Mouse (Mus musculus) CH12.LX (cell line): ENCODE results near the gene Wfdc16. TPM values are rescaled to one million over a fixed set of nuclear protein-coding genes. Genes with fewer than 3 reads are reported as not detected.
"Not testable (repeated sequence)": the region's sequence is repeated elsewhere in the genome, so short reads cannot be mapped to it uniquely, and the experiment has no call there.

ENCODE experiments used
- DNase-seq: peaks from one replicate; pipeline ENCODE4 v3.0.0-alpha.2; 2013; ENCODE audit errors: extremely low read depth
- H3K27ac ChIP-seq: 2 replicates; pipeline ENCODE4 v1.5.1; 2012; ENCODE audit warnings: low read depth, mild to moderate bottlenecking, control low read depth, moderate library complexity; ENCODE audit not compliant: insufficient read depth
- H3K27me3 ChIP-seq: replicated peaks from 2 replicates; pipeline ENCODE3; 2012; ENCODE audit warnings: inconsistent platforms
- H3K36me3 ChIP-seq, 2 experiments: replicated peaks in 1 of 2; 2 replicates each; pipeline versions ENCODE3 to v1.6.1; 2012; ENCODE audit warnings: inconsistent platforms in 1 of 2, low read length in 1 of 2, mild to moderate bottlenecking in 1 of 2, mixed read lengths in 1 of 2, moderate library complexity in 1 of 2; ENCODE audit not compliant: control insufficient read depth in 1 of 2, insufficient read depth in 1 of 2
- H3K4me1 ChIP-seq, 2 experiments: 2 replicates each; pipeline ENCODE4 v1.6.1; 2012; ENCODE audit warnings: inconsistent platforms in 1 of 2, moderate library complexity in 1 of 2; ENCODE audit not compliant: insufficient read depth in 2 of 2, control insufficient read depth in 1 of 2
- H3K4me2 ChIP-seq: 2 replicates; pipeline ENCODE4 v1.6.1; 2012; ENCODE audit warnings: low read depth, mild to moderate bottlenecking, control low read depth; ENCODE audit not compliant: poor library complexity, insufficient read depth, severe bottlenecking
- H3K4me3 ChIP-seq, 3 experiments: fragments of 150-350 bp in 1 of 3; sonication (generic) in 1 of 3; replicated peaks in 1 of 3; 2 replicates each; pipeline versions ENCODE3 to v1.5.1; 2011 to 2012; ENCODE audit warnings: low read depth in 2 of 3, low read length in 2 of 3, mild to moderate bottlenecking in 2 of 3, moderate library complexity in 2 of 3, control low read depth in 1 of 3, improper control_type of control experiment in 1 of 3, inconsistent platforms in 1 of 3, mixed read lengths in 1 of 3; ENCODE audit not compliant: poor library complexity in 1 of 3
- H3K79me2 ChIP-seq: replicated peaks from 2 replicates; pipeline ENCODE4 v1.6.1; 2012; ENCODE audit warnings: mild to moderate bottlenecking, moderate library complexity; ENCODE audit not compliant: control insufficient read depth, poor library complexity, insufficient read depth, severe bottlenecking; ENCODE audit errors: extremely low read depth
- H3K9ac ChIP-seq: 2 replicates; pipeline ENCODE4 v1.6.1; 2012; ENCODE audit warnings: low read depth, mild to moderate bottlenecking, control low read depth, moderate library complexity; ENCODE audit not compliant: insufficient read depth
- H3K9me3 ChIP-seq: replicated peaks from 2 replicates; pipeline ENCODE3; 2012; ENCODE audit warnings: low read length, inconsistent platforms, mixed read lengths
- E2F4 ChIP-seq: IDR thresholded peaks from 2 replicates; pipeline ENCODE4 v1.6.1; 2011; ENCODE audit warnings: low read depth, low read length, improper control_type of control experiment; ENCODE audit not compliant: insufficient replicate concordance
- ELF1 ChIP-seq: IDR thresholded peaks from 2 replicates; pipeline ENCODE4 v1.6.1; 2014; ENCODE audit warnings: low read depth, mild to moderate bottlenecking, inconsistent platforms, low read length, improper control_type of control experiment
- EP300 ChIP-seq: IDR thresholded peaks from 2 replicates; pipeline ENCODE4 v1.6.1; 2011; ENCODE audit warnings: low read length, improper control_type of control experiment
- HCFC1 ChIP-seq: IDR thresholded peaks from 2 replicates; pipeline ENCODE4 v1.6.1; 2012; ENCODE audit warnings: low read depth, mild to moderate bottlenecking, inconsistent platforms, low read length, improper control_type of control experiment
- IRF4 ChIP-seq: IDR thresholded peaks from 2 replicates; pipeline ENCODE4 v1.6.1; 2014; ENCODE audit warnings: low read depth, mild to moderate bottlenecking, inconsistent platforms, low read length, improper control_type of control experiment
- MYC ChIP-seq: IDR thresholded peaks from 2 replicates; pipeline ENCODE4 v1.6.1; 2011; ENCODE audit warnings: low read depth, mild to moderate bottlenecking, improper control_type of control experiment, low read length
- NELFE ChIP-seq: IDR thresholded peaks from 2 replicates; pipeline ENCODE4 v1.6.1; 2011; ENCODE audit warnings: low read depth, low read length, improper control_type of control experiment
- PAX5 ChIP-seq: IDR thresholded peaks from 2 replicates; pipeline ENCODE4 v1.6.1; 2012; ENCODE audit warnings: low read length, inconsistent platforms, mixed read lengths
- POLR2AphosphoS2 ChIP-seq: IDR thresholded peaks from 2 replicates; pipeline ENCODE4 v1.6.1; 2011; ENCODE audit warnings: low read depth, low read length, improper control_type of control experiment
- SIN3A ChIP-seq: IDR thresholded peaks from 2 replicates; pipeline ENCODE4 v1.6.1; 2012; ENCODE audit warnings: low read length, improper control_type of control experiment, inconsistent platforms
- TBP ChIP-seq: conservative IDR thresholded peaks from 2 replicates; pipeline ENCODE4 v1.6.1; 2011; ENCODE audit warnings: low read depth, low read length, improper control_type of control experiment
- USF1 ChIP-seq: IDR thresholded peaks from 2 replicates; pipeline ENCODE4 v1.6.1; 2014; ENCODE audit warnings: low read depth, mild to moderate bottlenecking, inconsistent platforms, low read length, improper control_type of control experiment
- USF2 ChIP-seq: conservative IDR thresholded peaks from 2 replicates; pipeline ENCODE4 v1.6.1; 2011; ENCODE audit warnings: low read depth, low read length, improper control_type of control experiment
- dilution Hi-C: fragments of 300-500 bp; cut with MboI; formaldehyde crosslinking; loops from 2 replicates; pipeline ENCODE4 v1.14.3; 2020; ENCODE audit warnings: low sequenced_read_pairs; ENCODE audit not compliant: extremely low pct_unique_long_range_greater_than_20kb, extremely low pct_ligation_motif_present
- in situ Hi-C: fragments of 300-500 bp; cut with MboI; formaldehyde crosslinking; loops from 3 replicates; pipeline ENCODE4 v1.14.3; 2019; ENCODE audit warnings: low sequenced_read_pairs, low pct_ligation_motif_present, low pct_unique_long_range_greater_than_20kb, mixed read lengths
- polyA plus RNA-seq: library from polyadenylated mRNA; unstranded; fragments of >175 nt; gene quantifications from 2 replicates; pipeline ENCODE4 v1.2.1, GENCODE M21; 2012; ENCODE audit warnings: low read depth; ENCODE audit not compliant: insufficient read length
- total RNA-seq, 2 experiments: library from RNA; depleted of rRNA; stranded (reverse); fragments of 300-350 nt in 1 of 2; fragments of >200 nt in 1 of 2; gene quantifications; 2 replicates each; pipeline ENCODE4 v1.2.3; 2012 to 2014

Wfdc16 gene
- total and polyA plus RNA-seq, 3 experiments: not detected

- Histone ChIP-seq H3K27ac (no peak overlapping the region), H3K79me2 (no peaks in the 10 kb centered on the region), H3K4me2 (no peak overlapping the region), H3K9me3 (no peaks in the 10 kb centered on the region), H3K36me3 (no peaks in the 10 kb centered on the region), H3K9ac (no peak overlapping the region), H3K4me1 (peaks cover 0 to 2% of the 10 kb centered on the region in 2 experiments; a peak in 2 of 4 replicates), H3K27me3 (peaks cover 61% of the 10 kb centered on the region), H3K4me3 (no peak overlapping the region)
- no peak for TF ChIP-seq USF1
- no peak for TF ChIP-seq HCFC1
- TF ChIP-seq PAX5: no peak
- no peak for TF ChIP-seq USF2
- DNase-seq: no peak
- in situ Hi-C loops: no loop called here
- dilution Hi-C loops: no loop called here
Measured at GRCm38 (mm10) chr2:164615386-164615785, 23.2 kb downstream of the Wfdc16 start.

- DNase-seq, H3K9ac ChIP-seq, in situ Hi-C loops, dilution Hi-C loops, H3K36me3 ChIP-seq, H3K27ac ChIP-seq, H3K79me2 ChIP-seq, H3K4me2 ChIP-seq, H3K4me3 ChIP-seq, H3K4me1 ChIP-seq, H3K9me3 ChIP-seq: not testable (repeated sequence)
- H3K27me3 ChIP-seq: peaks cover 64% of the 10 kb centered on the region
Measured at GRCm38 (mm10) chr2:164613471-164613870, 25.1 kb downstream of the Wfdc16 start, which contains the start of the genes Wfdc6b and Wfdc8. TSS of gene Wfdc6b (plus strand) at chr2:164613522. TSS of gene Wfdc8 (minus strand) at chr2:164613626.

GRCm38 (mm10) chr2:164608781-164609180, 29.8 kb downstream of the Wfdc16 start:
- TF ChIP-seq SIN3A: no peak
- no peak for TF ChIP-seq ELF1
- TF ChIP-seq EP300: no peak
- TF ChIP-seq POLR2AphosphoS2: no peak
- TF ChIP-seq E2F4: no peak
- no peak for TF ChIP-seq MYC
- no peak for TF ChIP-seq TBP
- TF ChIP-seq NELFE: no peak
- TF ChIP-seq USF2: no peak
- no peak for TF ChIP-seq IRF4
- dilution Hi-C loops: no loop called here
- H3K4me3 ChIP-seq: no peak overlapping the region

More at GRCm38 (mm10) chr2:164608781-164609180, 29.8 kb downstream of the Wfdc16 start:
- Histone ChIP-seq H3K9me3 (peaks cover 2% of the 10 kb centered on the region), H3K4me2 (no peak overlapping the region), H3K4me1 (no peaks in the 10 kb centered on the region), H3K9ac (no peak overlapping the region), H3K79me2 (no peaks in the 10 kb centered on the region), H3K27me3 (peaks cover 80% of the 10 kb centered on the region), H3K36me3 (no peaks in the 10 kb centered on the region), H3K27ac (no peak overlapping the region)
- in situ Hi-C loops: loop anchor here (10.0 kb wide), 1 partner anchor 46 kb away; the partner anchor contains the start of genes Wfdc10 and Wfdc9
- DNase-seq: no peak
